Mouse (Mus musculus) layer of hippocampus, adult 2 months (tissue): ENCODE measurements around the gene Marf1. TPM values are rescaled to one million over a fixed set of nuclear protein-coding genes. Genes with fewer than 3 reads are reported as not detected.
"Not testable (repeated sequence)": the region's sequence is repeated elsewhere in the genome, so short reads cannot be mapped to it uniquely, and the experiment has no call there.

Experiments used
- DNase-seq, 2 experiments: peaks; one replicate each; pipeline ENCODE4 v3.0.0; 2022; ENCODE audit warnings: low spot score in 2 of 2
- H3K27ac ChIP-seq: fragments of 200-600 bp; 2 replicates; pipeline ENCODE4 v1.8.1; 2022
- H3K4me3 ChIP-seq: fragments of 200-600 bp; 2 replicates; pipeline ENCODE4 v1.8.1; 2022; ENCODE audit warnings: mild to moderate bottlenecking
- CTCF ChIP-seq: fragments of 200-600 bp; conservative IDR thresholded peaks from 2 replicates; pipeline ENCODE4 v1.8.1; 2022; ENCODE audit warnings: antibody characterized with exemption, mild to moderate bottlenecking, moderate library complexity
- microRNA-seq, 2 experiments: library from miRNA; unstranded; fragments of <30 nt; microRNA quantifications; one replicate each; pipeline ENCODE4 v1.2.0; 2021
- total RNA-seq, 2 experiments: library from RNA; stranded (reverse); gene quantifications; 2 replicates each; pipeline ENCODE4 v1.2.3; 2021

Marf1 gene
- total RNA-seq, 2 experiments from 2014 or later = 134 to 138 TPM

- no peak overlapping the region for H3K27ac ChIP-seq
- TF ChIP-seq CTCF = no peak
- no peak for DNase-seq
- no peak overlapping the region for H3K4me3 ChIP-seq
Observed at GRCm38 (mm10) chr16:14088249-14088648, 74.9 kb downstream of the Marf1 start.

- no peak for DNase-seq
- Histone ChIP-seq H3K4me3 (no peak overlapping the region), H3K27ac (no peak overlapping the region)
- TF ChIP-seq CTCF = no peak
Observed at GRCm38 (mm10) chr16:14082925-14083324, 80.2 kb downstream of the Marf1 start.

- peak; percentile 29 to 31 for DNase-seq
- H3K4me3 ChIP-seq = no peak overlapping the region
- H3K27ac ChIP-seq = peak overlapping the region; percentile 58; the same call in 1 of the 2 replicates
- no peak for TF ChIP-seq CTCF
Observed at GRCm38 (mm10) chr16:14070471-14071169, 92.5 kb downstream of the Marf1 start.

GRCm38 (mm10) chr16:14068701-14069100 lies 94.5 kb downstream of the Marf1 start:
- H3K4me3 ChIP-seq, H3K27ac ChIP-seq, DNase-seq: not testable (repeated sequence)

- not testable (repeated sequence) for DNase-seq, H3K4me3 ChIP-seq, H3K27ac ChIP-seq
Observed at GRCm38 (mm10) chr16:14066571-14066970, 96.6 kb downstream of the Marf1 start.

- H3K4me3 ChIP-seq = no peak overlapping the region
- no peak for TF ChIP-seq CTCF
Observed at GRCm38 (mm10) chr16:14059869-14060268, 103.3 kb downstream of the Marf1 start.

More at GRCm38 (mm10) chr16:14059869-14060268, 103.3 kb downstream of the Marf1 start:
- H3K27ac ChIP-seq = no peak overlapping the region
- DNase-seq = no peak

Small RNAs within 50 kb of the gene (microRNA-seq; reads per million reads assigned to microRNA genes)
- gene Gm27671 = 0 to 0.32 reads per million in 2 experiments
- 1,234 to 1,422 reads per million in 2 experiments for gene Mir484

Other genes with a start within 250 kb of the Marf1 start
- 100 to 1,000 TPM; 248 to 261 TPM for gene 2900011O08Rik, start 176.7 kb downstream of the Marf1 start, total RNA-seq
- 1 to 10 TPM; 1.8 to 2.4 TPM for gene Ifitm7, start 176.5 kb downstream of the Marf1 start, total RNA-seq
- 10 to 100 TPM; 30.9 to 32.6 TPM for gene Nde1, start 76 bp downstream of the Marf1 start, total RNA-seq
- 1 to 10 TPM; 4.7 to 7.0 TPM for gene Myh11, start 128.0 kb upstream of the Marf1 start, total RNA-seq
- gene Fopnl, start 154.1 kb upstream of the Marf1 start, total RNA-seq = 10 to 100 TPM; 43.7 to 50.9 TPM
- 10 to 100 TPM; 15.4 to 17.9 TPM for gene Abcc1, start 198.2 kb upstream of the Marf1 start, total RNA-seq